Mouse (Mus musculus) hindbrain, embryonic 14.5 days (tissue): ENCODE data around the gene Etnk1. TPM values are rescaled to one million over a fixed set of nuclear protein-coding genes. Genes with fewer than 3 reads are reported as not detected.

ENCODE experiments used
- ATAC-seq: fragments of 200-750 bp; cut with Nextera tagmentation; 2 replicates; pipeline ENCODE4 v1.8.0; 2017; ENCODE audit warnings: moderate number of reproducible peaks, mild to moderate bottlenecking, moderate TSS enrichment, moderate library complexity; ENCODE audit not compliant: low FRiP score
- DNase-seq: peaks from one replicate; pipeline ENCODE4 v3.0.0-alpha.2; 2015; ENCODE audit warnings: low spot score
- H3K27ac ChIP-seq: fragments of 300-500 bp; sonication (generic); 2 replicates; pipeline ENCODE4 v1.5.1; 2014; ENCODE audit warnings: mild to moderate bottlenecking, moderate library complexity
- H3K27me3 ChIP-seq: fragments of 300-500 bp; sonication (generic); 2 replicates; pipeline ENCODE4 v1.6.1; 2014; ENCODE audit warnings: mild to moderate bottlenecking, low read length, mixed read lengths; ENCODE audit not compliant: control insufficient read depth, insufficient read depth
- H3K36me3 ChIP-seq: fragments of 300-500 bp; sonication (generic); replicated peaks from 2 replicates; pipeline ENCODE4 v1.6.1; 2014; ENCODE audit not compliant: control insufficient read depth, insufficient read depth
- H3K4me1 ChIP-seq: fragments of 300-500 bp; sonication (generic); replicated peaks from 2 replicates; pipeline ENCODE4 v1.6.1; 2014; ENCODE audit warnings: antibody characterized with exemption, low read length, mixed read lengths; ENCODE audit not compliant: control insufficient read depth, insufficient read depth
- H3K4me2 ChIP-seq: fragments of 300-500 bp; sonication (generic); replicated peaks from 2 replicates; pipeline ENCODE4 v1.6.1; 2014; ENCODE audit warnings: mild to moderate bottlenecking, moderate library complexity
- H3K4me3 ChIP-seq: fragments of 300-500 bp; sonication (generic); replicated peaks from 2 replicates; pipeline ENCODE4 v1.5.1; 2014; ENCODE audit warnings: mild to moderate bottlenecking, low read length
- H3K9ac ChIP-seq: fragments of 300-500 bp; sonication (generic); 2 replicates; pipeline ENCODE4 v1.6.1; 2014
- H3K9me3 ChIP-seq: fragments of 300-500 bp; sonication (generic); 2 replicates; pipeline ENCODE4 v1.6.1; 2016; ENCODE audit warnings: low read length; ENCODE audit not compliant: control insufficient read depth
- WGBS: fragments of 180-500 bp; shearing (Covaris S2); extraction: QIAGEN DNeasy Blood & Tissue Kit; methylation state at CpG from one replicate; pipeline ENCODE4 v1.1.7; 2014; 5-methylcytosine and 5-hydroxymethylcytosine counted together
- polyA plus RNA-seq: library from polyadenylated mRNA; unstranded; fragments of >200 nt; fragmentation: Nextera tagmentation; extraction: Ambion mirVana; gene quantifications from 2 replicates; pipeline ENCODE4 v1.2.1, GENCODE M21; 2014

Etnk1 gene
- polyA plus RNA-seq, 1 experiment from 2014 or later: 62.1 TPM

- H3K36me3 ChIP-seq: no peaks in the 10 kb centered on the region
- no peaks in the 10 kb centered on the region for H3K27me3 ChIP-seq
- no peak overlapping the region for H3K9ac ChIP-seq
- 62% methylated on average over 21 of the region's 21 CpGs for WGBS
- no peak overlapping the region for H3K27ac ChIP-seq
- no peak overlapping the region for H3K4me2 ChIP-seq
- no peaks in the 10 kb centered on the region for H3K9me3 ChIP-seq
- DNase-seq: no peak
- ATAC-seq: no peak
- H3K4me1 ChIP-seq: no peaks in the 10 kb centered on the region
- no peak overlapping the region for H3K4me3 ChIP-seq
These were observed 72.5 kb downstream of the Etnk1 start for GRCm38 (mm10) chr6:143239362-143240074.

- no peaks in the 10 kb centered on the region for H3K27me3 ChIP-seq
- no peak overlapping the region for H3K4me3 ChIP-seq
- WGBS: 89% methylated on average over 5 of the region's 5 CpGs
- H3K9ac ChIP-seq: no peak overlapping the region
- H3K4me2 ChIP-seq: no peak overlapping the region
- ATAC-seq (no peak), DNase-seq (no peak)
- H3K27ac ChIP-seq: no peak overlapping the region
- H3K4me1 ChIP-seq: no peaks in the 10 kb centered on the region
- H3K36me3 ChIP-seq: no peaks in the 10 kb centered on the region
- H3K9me3 ChIP-seq: no peaks in the 10 kb centered on the region
These were observed 76.2 kb downstream of the Etnk1 start for GRCm38 (mm10) chr6:143243191-143243590.

- WGBS: 63% methylated on average over 4 of the region's 4 CpGs
- no peak for ATAC-seq
- H3K9me3 ChIP-seq: no peaks in the 10 kb centered on the region
These were observed 90.9 kb downstream of the Etnk1 start for GRCm38 (mm10) chr6:143257921-143258320.

GRCm38 (mm10) chr6:143259169-143259629 lies 92.2 kb downstream of the Etnk1 start:
- H3K27ac ChIP-seq: peak overlapping the region; percentile 38

More at GRCm38 (mm10) chr6:143257921-143258320, 90.9 kb downstream of the Etnk1 start:
- no peak for DNase-seq
- no peaks in the 10 kb centered on the region for H3K36me3 ChIP-seq
- no peak overlapping the region for H3K27ac ChIP-seq
- H3K4me2 ChIP-seq: no peak overlapping the region
- no peak overlapping the region for H3K4me3 ChIP-seq
- peaks cover 26% of the 10 kb centered on the region for H3K4me1 ChIP-seq
- no peak overlapping the region for H3K9ac ChIP-seq
- no peaks in the 10 kb centered on the region for H3K27me3 ChIP-seq

GRCm38 (mm10) chr6:143259870-143260559 lies 93.0 kb downstream of the Etnk1 start:
- Histone ChIP-seq H3K4me3 (0 out of 2 replicates have a peak overlapping the region, but pooled peaks have one; percentile 0), H3K27ac (peak overlapping the region; percentile 34; the same call in 1 of the 2 replicates), H3K4me2 (peak overlapping the region; percentile 39), H3K9me3 (no peaks in the 10 kb centered on the region), H3K36me3 (no peaks in the 10 kb centered on the region), H3K4me1 (peaks cover 26% of the 10 kb centered on the region), H3K9ac (no peak overlapping the region), H3K27me3 (no peaks in the 10 kb centered on the region; the same call in 1 of the 2 replicates)
- WGBS: 32% methylated on average over 18 of the region's 18 CpGs
- peak; percentile 51; the same call in 1 of the 2 replicates for ATAC-seq
- peak; percentile 41 for DNase-seq

More at GRCm38 (mm10) chr6:143259169-143259629, 92.2 kb downstream of the Etnk1 start:
- no peaks in the 10 kb centered on the region for H3K9me3 ChIP-seq
- peaks cover 26% of the 10 kb centered on the region for H3K4me1 ChIP-seq
- no peak overlapping the region for H3K9ac ChIP-seq
- peak overlapping the region; percentile 39 for H3K4me2 ChIP-seq
- ATAC-seq (peak; percentile 68; the same call in 1 of the 2 replicates), DNase-seq (peak; percentile 29)
- H3K27me3 ChIP-seq: no peaks in the 10 kb centered on the region; the same call in 1 of the 2 replicates
- 17% methylated on average over 17 of the region's 17 CpGs for WGBS
- H3K4me3 ChIP-seq: no peak overlapping the region
- no peaks in the 10 kb centered on the region for H3K36me3 ChIP-seq

- ATAC-seq (no peak), DNase-seq (peak; percentile 58)
- peak overlapping the region; percentile 34; the same call in 1 of the 2 replicates for H3K27ac ChIP-seq
- H3K4me2 ChIP-seq: peak overlapping the region; percentile 39
- H3K4me3 ChIP-seq: no peak overlapping the region
- H3K4me1 ChIP-seq: peaks cover 26% of the 10 kb centered on the region
- H3K27me3 ChIP-seq: no peaks in the 10 kb centered on the region; the same call in 1 of the 2 replicates
- no peaks in the 10 kb centered on the region for H3K36me3 ChIP-seq
- H3K9ac ChIP-seq: no peak overlapping the region
- 26% methylated on average over 14 of the region's 14 CpGs for WGBS
- H3K9me3 ChIP-seq: no peaks in the 10 kb centered on the region
These were observed 93.7 kb downstream of the Etnk1 start for GRCm38 (mm10) chr6:143260560-143261288.

GRCm38 (mm10) chr6:143261289-143261665 lies 94.3 kb downstream of the Etnk1 start:
- Histone ChIP-seq H3K36me3 (no peaks in the 10 kb centered on the region), H3K4me2 (peak overlapping the region; percentile 39; the same call in 1 of the 2 replicates), H3K4me3 (no peak overlapping the region), H3K27me3 (no peaks in the 10 kb centered on the region; the same call in 1 of the 2 replicates), H3K9me3 (no peaks in the 10 kb centered on the region), H3K4me1 (peaks cover 26% of the 10 kb centered on the region), H3K9ac (no peak overlapping the region), H3K27ac (no peak overlapping the region)
- DNase-seq: no peak
- no peak for ATAC-seq
- WGBS: 29% methylated on average over 8 of the region's 8 CpGs

GRCm38 (mm10) chr6:143265482-143265881 lies 98.5 kb downstream of the Etnk1 start:
- ATAC-seq (no peak), DNase-seq (no peak)
- no peaks in the 10 kb centered on the region for H3K36me3 ChIP-seq
- WGBS: 91% methylated on average over 10 of the region's 10 CpGs
- H3K27me3 ChIP-seq: no peaks in the 10 kb centered on the region; the same call in 1 of the 2 replicates
- H3K9ac ChIP-seq: no peak overlapping the region
- no peak overlapping the region for H3K4me3 ChIP-seq
- peaks cover 14% of the 10 kb centered on the region for H3K4me1 ChIP-seq
- H3K4me2 ChIP-seq: no peak overlapping the region
- no peaks in the 10 kb centered on the region for H3K9me3 ChIP-seq
- no peak overlapping the region for H3K27ac ChIP-seq

- no peaks in the 10 kb centered on the region for H3K27me3 ChIP-seq
- no peak overlapping the region for H3K9ac ChIP-seq
- no peaks in the 10 kb centered on the region for H3K4me1 ChIP-seq
- ATAC-seq: no peak
- DNase-seq: no peak
- WGBS: 56% methylated on average over 3 of the region's 3 CpGs
- H3K9me3 ChIP-seq: no peaks in the 10 kb centered on the region
- H3K36me3 ChIP-seq: no peaks in the 10 kb centered on the region
- H3K4me3 ChIP-seq: no peak overlapping the region
- H3K4me2 ChIP-seq: no peak overlapping the region
- H3K27ac ChIP-seq: no peak overlapping the region
These were observed 112.2 kb downstream of the Etnk1 start for GRCm38 (mm10) chr6:143279222-143279621.
